Mouse (Mus musculus): Measurements from ENCODE around the gene Cenpw.

The Cenpw gene

DNA sequence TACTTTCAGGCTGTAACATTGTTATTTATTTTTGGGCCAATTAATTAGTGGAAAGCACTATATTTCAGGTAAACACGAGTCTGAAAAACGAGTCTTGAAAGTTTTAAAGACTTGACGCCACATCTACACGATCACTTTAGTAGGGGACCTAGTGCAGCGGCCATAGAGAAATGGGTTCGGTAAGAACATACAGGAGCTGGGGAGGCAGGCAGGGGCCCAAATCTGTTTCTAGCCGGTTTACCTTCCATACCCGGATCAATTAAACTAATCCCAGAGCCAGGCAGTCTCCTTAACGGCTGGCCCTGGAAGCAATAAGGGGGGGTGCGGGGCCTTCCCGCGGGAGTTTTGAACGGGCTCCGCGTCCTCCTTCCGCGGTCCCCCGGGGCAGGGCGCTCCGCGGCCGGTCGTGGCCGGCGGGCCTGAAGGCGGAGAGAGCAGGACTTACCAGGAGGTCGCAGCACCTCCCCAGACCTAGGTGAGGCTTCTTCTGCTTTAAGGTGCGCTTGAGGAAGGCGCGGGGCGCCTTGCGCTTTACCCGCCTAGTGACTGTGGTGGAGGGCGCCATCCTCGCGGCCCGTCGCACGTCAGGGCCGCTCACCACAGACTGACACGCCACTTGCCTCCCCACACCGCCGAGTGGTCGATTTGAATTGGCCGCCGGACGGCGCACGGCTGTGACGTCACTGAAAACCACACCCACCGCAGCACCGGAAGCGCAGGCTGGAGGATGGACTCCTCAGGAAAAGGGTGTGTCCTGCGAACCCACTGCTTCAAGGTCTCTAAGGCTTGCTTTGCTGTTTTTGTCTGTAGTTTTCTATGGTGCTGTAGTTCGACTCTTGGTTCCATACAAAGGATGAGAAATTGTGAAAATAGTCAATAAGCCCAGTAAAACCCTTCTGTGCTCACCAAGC lies at the start of gene Cenpw:
TSS of gene Cenpw (minus strand) at position 645 of the 911 bp plus-strand sequence.
- peak; percentile 85 for DNase-seq (ENCODE audit: low read depth, low spot score)

DNA sequence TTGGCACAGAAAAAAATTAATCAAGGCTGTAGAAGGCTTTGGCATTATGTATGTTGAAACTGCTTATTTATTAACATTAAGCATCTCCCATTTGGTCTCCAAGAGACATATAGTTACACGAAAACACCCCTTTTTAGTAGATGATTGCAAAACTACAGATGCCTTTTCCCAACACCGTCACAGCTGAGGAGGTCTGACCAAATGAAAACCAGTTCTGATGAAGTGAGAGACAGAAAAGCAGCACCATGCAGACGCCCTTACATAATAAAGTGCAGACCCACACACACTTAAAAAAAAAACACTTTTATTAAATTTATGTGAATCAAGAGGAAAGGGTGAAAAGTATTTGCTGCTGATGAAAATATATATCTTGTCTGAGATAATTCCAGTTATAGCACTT lies 49.3 kb upstream of the Cenpw start:
- DNase-seq (ENCODE audit: low read depth, low spot score): no peak

DNA sequence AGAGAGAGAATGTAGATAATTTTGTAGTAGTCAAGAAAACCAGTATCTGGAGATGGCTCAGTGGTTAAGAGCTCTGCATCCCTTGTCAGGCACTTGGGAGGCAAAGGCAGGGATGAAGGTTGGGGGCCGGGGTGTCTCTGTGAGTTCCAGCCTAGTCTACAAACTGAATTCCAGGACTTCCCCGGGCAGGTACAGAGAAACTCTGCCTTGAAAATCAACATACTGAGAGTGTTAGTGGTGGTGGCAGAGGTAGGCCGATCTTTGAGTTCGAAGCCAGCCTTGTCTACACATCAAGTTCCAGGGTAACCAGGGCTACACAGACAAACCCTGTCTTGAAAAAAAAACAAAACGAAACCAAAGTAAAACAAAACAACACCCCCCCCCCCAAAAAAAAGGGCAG lies 859 bp downstream of the Cenpw start:
- DNase-seq (ENCODE audit: low read depth, low spot score): no peak

DNA sequence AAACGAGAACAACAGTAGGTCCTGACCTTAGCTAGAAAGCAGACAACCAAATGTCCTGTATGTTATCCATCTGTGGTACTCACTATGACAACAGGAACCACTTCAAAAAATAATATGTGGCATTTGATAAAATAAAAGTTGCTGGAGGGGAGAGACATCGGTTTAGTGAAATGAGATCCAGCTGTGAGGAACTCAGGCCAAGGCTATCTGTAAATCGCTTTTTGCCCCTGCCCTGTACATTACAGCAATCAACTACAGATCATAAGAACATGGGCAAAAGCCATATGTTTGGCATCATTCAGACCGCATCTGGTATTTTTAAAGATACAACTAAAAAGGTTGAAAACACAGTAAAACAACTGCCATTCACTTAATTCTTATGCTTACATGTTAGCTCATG lies 32.7 kb downstream of the Cenpw start:
- DNase-seq (ENCODE audit: low read depth, low spot score): no peak

All from WW6 (cell line).